Mouse (Mus musculus): ENCODE data around the gene Atn1. TPM values are rescaled to one million over a fixed set of nuclear protein-coding genes. Genes with fewer than 3 reads are reported as not detected.

The Atn1 gene
- polyA plus RNA-seq, 1 experiment from 2014 or later = 6.6 TPM

GRCm38 (mm10) chr6:124728621-124729020, 27.7 kb downstream of the Atn1 start:
- DNase-seq (ENCODE audit: low spot score) = no peak
- Histone ChIP-seq H3K4me1 (replicated peaks; ENCODE audit: control insufficient read depth, insufficient read depth) (no peaks in the 10 kb centered on the region; the same call in 1 of the 2 replicates), H3K27me3 (ENCODE audit: control insufficient read depth, insufficient read depth, low read length) (no peaks in the 10 kb centered on the region), H3K4me2 (replicated peaks; ENCODE audit: low read depth) (no peak overlapping the region), H3K36me3 (ENCODE audit: control insufficient read depth, insufficient read depth, low read length) (no peaks in the 10 kb centered on the region; the same call in 1 of the 2 replicates), H3K9ac (ENCODE audit: low read length) (no peak overlapping the region), H3K9me3 (ENCODE audit: control insufficient read depth, low read length) (no peaks in the 10 kb centered on the region), H3K4me3 (ENCODE audit: low read depth, low read length) (no peak overlapping the region), H3K27ac (replicated peaks) (no peak overlapping the region)
- TF ChIP-seq EP300 (optimal IDR thresholded peaks at IDR 0.05) = no peak
- TF ChIP-seq CTCF (IDR thresholded peaks at IDR 0.05; ENCODE audit: low read depth) = no peak
- ATAC-seq (ENCODE audit: low FRiP score, low TSS enrichment) = 0 out of 2 replicates have a peak, but pooled peaks have one; percentile 24
- WGBS = 80% methylated on average over 10 of the region's 10 CpGs

GRCm38 (mm10) chr6:124724472-124724871, 31.9 kb downstream of the Atn1 start:
- WGBS = 90% methylated on average over 10 of the region's 10 CpGs
- Histone ChIP-seq H3K9me3 (ENCODE audit: control insufficient read depth, low read length) (no peaks in the 10 kb centered on the region), H3K36me3 (ENCODE audit: control insufficient read depth, insufficient read depth, low read length) (no peaks in the 10 kb centered on the region; the same call in 1 of the 2 replicates), H3K4me1 (replicated peaks; ENCODE audit: control insufficient read depth, insufficient read depth) (no peaks in the 10 kb centered on the region), H3K9ac (ENCODE audit: low read length) (no peak overlapping the region), H3K27me3 (ENCODE audit: control insufficient read depth, insufficient read depth, low read length) (no peaks in the 10 kb centered on the region), H3K27ac (replicated peaks) (no peak overlapping the region), H3K4me3 (ENCODE audit: low read depth, low read length) (no peak overlapping the region), H3K4me2 (replicated peaks; ENCODE audit: low read depth) (no peak overlapping the region)
- DNase-seq (ENCODE audit: low spot score) (no peak), ATAC-seq (ENCODE audit: low FRiP score, low TSS enrichment) (no peak)
- TF ChIP-seq EP300 (optimal IDR thresholded peaks at IDR 0.05) (no peak), CTCF (IDR thresholded peaks at IDR 0.05; ENCODE audit: low read depth) (no peak)

- H3K27ac ChIP-seq (replicated peaks) = no peak overlapping the region
Measured at GRCm38 (mm10) chr6:124723541-124723940, 32.8 kb downstream of the Atn1 start.

GRCm38 (mm10) chr6:124722876-124723473, 33.3 kb downstream of the Atn1 start:
- Histone ChIP-seq H3K27ac (replicated peaks) (no peak overlapping the region), H3K9me3 (ENCODE audit: control insufficient read depth, low read length) (no peaks in the 10 kb centered on the region), H3K27me3 (ENCODE audit: control insufficient read depth, insufficient read depth, low read length) (no peaks in the 10 kb centered on the region), H3K4me2 (replicated peaks; ENCODE audit: low read depth) (no peak overlapping the region), H3K4me1 (replicated peaks; ENCODE audit: control insufficient read depth, insufficient read depth) (no peaks in the 10 kb centered on the region), H3K4me3 (ENCODE audit: low read depth, low read length) (no peak overlapping the region), H3K36me3 (ENCODE audit: control insufficient read depth, insufficient read depth, low read length) (no peaks in the 10 kb centered on the region; the same call in 1 of the 2 replicates), H3K9ac (ENCODE audit: low read length) (no peak overlapping the region)
- TF ChIP-seq EP300 (optimal IDR thresholded peaks at IDR 0.05) = no peak
- no peak for TF ChIP-seq CTCF (IDR thresholded peaks at IDR 0.05; ENCODE audit: low read depth)
- no peak for ATAC-seq (ENCODE audit: low FRiP score, low TSS enrichment)
- WGBS = 77% methylated on average over 6 of the region's 6 CpGs
- no peak for DNase-seq (ENCODE audit: low spot score)

More at GRCm38 (mm10) chr6:124723541-124723940, 32.8 kb downstream of the Atn1 start:
- no peak overlapping the region for H3K4me2 ChIP-seq (replicated peaks; ENCODE audit: low read depth)
- TF ChIP-seq EP300 (optimal IDR thresholded peaks at IDR 0.05) = no peak
- no peak for TF ChIP-seq CTCF (IDR thresholded peaks at IDR 0.05; ENCODE audit: low read depth)
- WGBS = 71% methylated on average over 8 of the region's 8 CpGs
- no peaks in the 10 kb centered on the region for H3K4me1 ChIP-seq (replicated peaks; ENCODE audit: control insufficient read depth, insufficient read depth)
- no peak overlapping the region for H3K9ac ChIP-seq (ENCODE audit: low read length)
- no peaks in the 10 kb centered on the region for H3K27me3 ChIP-seq (ENCODE audit: control insufficient read depth, insufficient read depth, low read length)
- H3K4me3 ChIP-seq (ENCODE audit: low read depth, low read length) = no peak overlapping the region
- no peaks in the 10 kb centered on the region for H3K9me3 ChIP-seq (ENCODE audit: control insufficient read depth, low read length)
- ATAC-seq (ENCODE audit: low FRiP score, low TSS enrichment) (no peak), DNase-seq (ENCODE audit: low spot score) (no peak)
- H3K36me3 ChIP-seq (ENCODE audit: control insufficient read depth, insufficient read depth, low read length) = no peaks in the 10 kb centered on the region; the same call in 1 of the 2 replicates

- ATAC-seq (ENCODE audit: low FRiP score, low TSS enrichment) (no peak), DNase-seq (ENCODE audit: low spot score) (no peak)
- H3K4me1 ChIP-seq (replicated peaks; ENCODE audit: control insufficient read depth, insufficient read depth) = no peaks in the 10 kb centered on the region
- H3K4me3 ChIP-seq (ENCODE audit: low read depth, low read length) = no peak overlapping the region
- WGBS = 38% methylated on average over 11 of the region's 11 CpGs
- no peaks in the 10 kb centered on the region for H3K9me3 ChIP-seq (ENCODE audit: control insufficient read depth, low read length)
- peak overlapping the region; percentile 72; the same call in 1 of the 2 replicates for H3K9ac ChIP-seq (ENCODE audit: low read length)
- H3K27ac ChIP-seq (replicated peaks) = peak overlapping the region; percentile 95
- peaks cover 5% of the 10 kb centered on the region; the same call in 1 of the 2 replicates for H3K36me3 ChIP-seq (ENCODE audit: control insufficient read depth, insufficient read depth, low read length)
- TF ChIP-seq CTCF (IDR thresholded peaks at IDR 0.05; ENCODE audit: low read depth) (no peak), EP300 (optimal IDR thresholded peaks at IDR 0.05) (no peak)
- H3K4me2 ChIP-seq (replicated peaks; ENCODE audit: low read depth) = peak overlapping the region; percentile 61; the same call in 1 of the 2 replicates
- no peaks in the 10 kb centered on the region for H3K27me3 ChIP-seq (ENCODE audit: control insufficient read depth, insufficient read depth, low read length)
Measured at GRCm38 (mm10) chr6:124720904-124721303, 35.4 kb downstream of the Atn1 start.

GRCm38 (mm10) chr6:124719354-124719978, 36.9 kb downstream of the Atn1 start:
- Histone ChIP-seq H3K9ac (ENCODE audit: low read length) (peak overlapping the region; percentile 72), H3K36me3 (ENCODE audit: control insufficient read depth, insufficient read depth, low read length) (peaks cover 16% of the 10 kb centered on the region), H3K27me3 (ENCODE audit: control insufficient read depth, insufficient read depth, low read length) (no peaks in the 10 kb centered on the region), H3K9me3 (ENCODE audit: control insufficient read depth, low read length) (no peaks in the 10 kb centered on the region), H3K4me3 (ENCODE audit: low read depth, low read length) (peak overlapping the region; percentile 51), H3K4me2 (replicated peaks; ENCODE audit: low read depth) (peak overlapping the region; percentile 61), H3K27ac (replicated peaks) (peak overlapping the region; percentile 95), H3K4me1 (replicated peaks; ENCODE audit: control insufficient read depth, insufficient read depth) (no peaks in the 10 kb centered on the region)
- ATAC-seq (ENCODE audit: low FRiP score, low TSS enrichment) (peak; percentile 34), DNase-seq (ENCODE audit: low spot score) (peak; percentile 75)
- WGBS = 47% methylated on average over 7 of the region's 7 CpGs
- peak; percentile 49 for TF ChIP-seq CTCF (IDR thresholded peaks at IDR 0.05; ENCODE audit: low read depth)
- TF ChIP-seq EP300 (optimal IDR thresholded peaks at IDR 0.05) = no peak

All from stomach, postnatal 0 days (tissue).